Mouse (Mus musculus): ENCODE results near the gene Zfp811. TPM values are rescaled to one million over a fixed set of nuclear protein-coding genes. Genes with fewer than 3 reads are reported as not detected.

Zfp811 gene
- polyA plus RNA-seq, 1 experiment from 2014 or later, result 47.0 TPM

GRCm38 (mm10) chr17:32750611-32751010 is 59.1 kb downstream of the Zfp811 start:
- H3K27me3 ChIP-seq, result no peaks in the 10 kb centered on the region
- no peaks in the 10 kb centered on the region for H3K36me3 ChIP-seq
- no peak for ATAC-seq (ENCODE audit: low FRiP score, low read depth)
- H3K4me1 ChIP-seq (replicated peaks), result 0 out of 2 replicates have a peak, but pooled peaks cover 3% of the 10 kb centered on the region
- no peak overlapping the region for H3K27ac ChIP-seq (replicated peaks)
- H3K4me3 ChIP-seq, result no peak overlapping the region
- WGBS, result 51% methylated on average over 5 of the region's 5 CpGs
- H3K9me3 ChIP-seq, result no peaks in the 10 kb centered on the region
- H3K4me2 ChIP-seq, result no peak overlapping the region
- H3K9ac ChIP-seq, result no peak overlapping the region

Other genes with a start within 250 kb of the Zfp811 start
- 0.43 and 0.67 TPM in 2 replicates for gene Cyp4f37, start 188.6 kb downstream of the Zfp811 start, polyA plus RNA-seq (2015; fragmentation: Nextera tagmentation; extraction: Ambion mirVana)
- 0.16 TPM in 1 of 2 replicates, not detected in the other for gene Cyp4f40, start 151.0 kb downstream of the Zfp811 start, polyA plus RNA-seq (2015; fragmentation: Nextera tagmentation; extraction: Ambion mirVana)
- 2.4 and 3.5 TPM in 2 replicates for gene Cyp4f15, start 124.3 kb downstream of the Zfp811 start, polyA plus RNA-seq (2015; fragmentation: Nextera tagmentation; extraction: Ambion mirVana)
- gene Zfp871, start 21.6 kb downstream of the Zfp811 start, polyA plus RNA-seq (2015; fragmentation: Nextera tagmentation; extraction: Ambion mirVana), result 35.7 and 36.2 TPM in 2 replicates
- 17.9 and 18.4 TPM in 2 replicates for gene Zfp799, start 20.3 kb upstream of the Zfp811 start, polyA plus RNA-seq (2015; fragmentation: Nextera tagmentation; extraction: Ambion mirVana)
- 7.3 and 7.9 TPM in 2 replicates for gene Zfp870, start 81.7 kb upstream of the Zfp811 start, polyA plus RNA-seq (2015; fragmentation: Nextera tagmentation; extraction: Ambion mirVana)
- not detected in 2 replicates for gene Cyp4f14, start 107.4 kb upstream of the Zfp811 start, polyA plus RNA-seq (2015; fragmentation: Nextera tagmentation; extraction: Ambion mirVana)
- gene Cyp4f13, start 137.5 kb upstream of the Zfp811 start, polyA plus RNA-seq (2015; fragmentation: Nextera tagmentation; extraction: Ambion mirVana), result 9.8 and 10.6 TPM in 2 replicates
- 7.5 and 8.2 TPM in 2 replicates for gene Zfp472, start 155.9 kb upstream of the Zfp811 start, polyA plus RNA-seq (2015; fragmentation: Nextera tagmentation; extraction: Ambion mirVana)
- 18.3 and 19.1 TPM in 2 replicates for gene Zfp952, start 183.2 kb upstream of the Zfp811 start, polyA plus RNA-seq (2015; fragmentation: Nextera tagmentation; extraction: Ambion mirVana)
- gene Zfp763, start 223.5 kb upstream of the Zfp811 start, polyA plus RNA-seq (2015; fragmentation: Nextera tagmentation; extraction: Ambion mirVana), result 23.9 and 26.1 TPM in 2 replicates